Mouse (Mus musculus): ENCODE data around the gene Olfr403.

DNA sequence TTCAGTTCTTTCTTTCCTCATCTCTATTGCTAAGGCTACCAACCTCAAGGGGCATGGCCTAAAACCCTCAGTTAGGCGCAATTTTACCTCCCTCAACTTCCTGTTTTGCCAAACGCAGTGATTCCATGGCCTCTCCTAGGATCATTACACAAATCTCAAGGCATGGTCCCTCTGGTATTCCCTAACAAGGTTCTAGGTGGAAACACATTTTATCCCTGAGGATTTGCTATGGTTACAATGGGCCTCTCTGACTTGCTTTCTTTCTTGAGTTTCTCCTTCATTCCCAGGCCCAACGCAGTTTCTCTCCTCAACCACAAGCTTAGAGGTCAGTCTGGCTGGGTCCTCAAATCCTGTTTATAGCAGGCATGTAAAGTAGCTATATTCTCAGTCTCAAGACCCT is 32.8 kb upstream of the Olfr403 start, which contains the start of gene Olfr402:
- no peak for TF ChIP-seq CTCF (IDR thresholded peaks at IDR 0.05)
- no peak for TF ChIP-seq EP300 (IDR thresholded peaks at IDR 0.05)

Data from lung, postnatal 0 days (tissue).